Mouse (Mus musculus): ENCODE measurements around the gene Agrp.

Agrp gene

GRCm38 (mm10) chr8:105550083-105550482, 87.1 kb downstream of the Agrp start:
- no peak for DNase-seq (ENCODE audit: low spot score in 2 of 2)

GRCm38 (mm10) chr8:105549506-105549905, 87.7 kb downstream of the Agrp start:
- no peak for DNase-seq (ENCODE audit: low spot score in 2 of 2)

- peak; percentile 42 to 77 for DNase-seq (ENCODE audit: low spot score in 2 of 2)
These were observed 90.5 kb downstream of the Agrp start for GRCm38 (mm10) chr8:105546384-105547350.

GRCm38 (mm10) chr8:105545249-105545648, 91.9 kb downstream of the Agrp start:
- DNase-seq (ENCODE audit: low spot score in 2 of 2): peak in 1 of 2 experiments; percentile 27

GRCm38 (mm10) chr8:105544544-105545205, 92.5 kb downstream of the Agrp start:
- peak; percentile 46 to 55 for DNase-seq (ENCODE audit: low spot score in 2 of 2)

- DNase-seq (ENCODE audit: low spot score in 2 of 2): peak; percentile 60 to 67
These were observed 93.5 kb downstream of the Agrp start for GRCm38 (mm10) chr8:105543703-105544102.

- DNase-seq (ENCODE audit: low spot score in 2 of 2): no peak
These were observed 94.4 kb downstream of the Agrp start for GRCm38 (mm10) chr8:105542808-105543207.

GRCm38 (mm10) chr8:105542032-105542656, 95.0 kb downstream of the Agrp start:
- no peak for DNase-seq (ENCODE audit: low spot score in 2 of 2)

- DNase-seq (ENCODE audit: low spot score in 2 of 2): no peak
These were observed 98.3 kb downstream of the Agrp start for GRCm38 (mm10) chr8:105538940-105539339.

GRCm38 (mm10) chr8:105537011-105537677, 100.0 kb downstream of the Agrp start:
- peak in 1 of 2 experiments; percentile 26 for DNase-seq (ENCODE audit: low spot score in 2 of 2)

- no peak for DNase-seq (ENCODE audit: low spot score in 2 of 2)
These were observed 100.6 kb downstream of the Agrp start for GRCm38 (mm10) chr8:105536546-105536945.

- peak; percentile 50 to 59 for DNase-seq (ENCODE audit: low spot score in 2 of 2)
These were observed 103.3 kb downstream of the Agrp start for GRCm38 (mm10) chr8:105533892-105534329.

- DNase-seq (ENCODE audit: low spot score in 2 of 2): no peak
These were observed 103.8 kb downstream of the Agrp start for GRCm38 (mm10) chr8:105533439-105533838.

- peak in 1 of 2 experiments; percentile 55 for DNase-seq (ENCODE audit: low spot score in 2 of 2)
These were observed 105.4 kb downstream of the Agrp start for GRCm38 (mm10) chr8:105531774-105532173.

GRCm38 (mm10) chr8:105529271-105529670, 107.9 kb downstream of the Agrp start:
- peak in 1 of 2 experiments; percentile 49 for DNase-seq (ENCODE audit: low spot score in 2 of 2)

- DNase-seq (ENCODE audit: low spot score in 2 of 2): no peak
These were observed 109.0 kb downstream of the Agrp start for GRCm38 (mm10) chr8:105528206-105528605.

GRCm38 (mm10) chr8:105527110-105527509, 110.1 kb downstream of the Agrp start:
- DNase-seq (ENCODE audit: low spot score in 2 of 2): no peak

- no peak for DNase-seq (ENCODE audit: low spot score in 2 of 2)
These were observed 114.3 kb downstream of the Agrp start for GRCm38 (mm10) chr8:105522890-105523289.

GRCm38 (mm10) chr8:105521995-105522769, 115.0 kb downstream of the Agrp start:
- no peak for DNase-seq (ENCODE audit: low spot score in 2 of 2)

GRCm38 (mm10) chr8:105521061-105521460, 116.1 kb downstream of the Agrp start:
- DNase-seq (ENCODE audit: low spot score in 2 of 2): no peak

GRCm38 (mm10) chr8:105520521-105520920, 116.7 kb downstream of the Agrp start:
- no peak for DNase-seq (ENCODE audit: low spot score in 2 of 2)

All from heart, adult 9 months (tissue).